Mouse (Mus musculus) small intestine, adult 2 months (tissue): ENCODE results near the gene Mfap1a. TPM values are rescaled to one million over a fixed set of nuclear protein-coding genes. Genes with fewer than 3 reads are reported as not detected.

Source experiments
- H3K27ac ChIP-seq: fragments of 200-500 bp; 2 replicates; pipeline ENCODE4 v1.5.1; 2012; ENCODE audit warnings: low read depth, low read length, control low read depth, inconsistent platforms; ENCODE audit not compliant: insufficient read depth
- H3K27me3 ChIP-seq: fragments of 200-500 bp; 2 replicates; pipeline ENCODE4 v1.6.1; 2012; ENCODE audit warnings: mild to moderate bottlenecking, moderate library complexity, low read length, inconsistent platforms; ENCODE audit not compliant: control insufficient read depth, insufficient read depth
- H3K36me3 ChIP-seq: fragments of 200-500 bp; 2 replicates; pipeline ENCODE4 v1.6.1; 2012; ENCODE audit warnings: mild to moderate bottlenecking, low read length, control low read depth, inconsistent platforms; ENCODE audit not compliant: control insufficient read depth, insufficient read depth
- H3K4me1 ChIP-seq: fragments of 200-500 bp; 2 replicates; pipeline ENCODE4 v1.6.1; 2012; ENCODE audit warnings: low read length, inconsistent platforms, mixed read lengths; ENCODE audit not compliant: control insufficient read depth, insufficient read depth, insufficient read length
- H3K4me3 ChIP-seq: fragments of 200-500 bp; 2 replicates; pipeline ENCODE4 v1.5.1; 2012; ENCODE audit warnings: low read depth, mild to moderate bottlenecking, control low read depth, inconsistent platforms, low read length, moderate library complexity
- CTCF ChIP-seq: fragments of 200-500 bp; IDR thresholded peaks from 2 replicates; pipeline ENCODE4 v1.5.1; 2012; ENCODE audit warnings: low read depth, mild to moderate bottlenecking, control low read depth, inconsistent platforms, low read length, moderate library complexity, mixed read lengths; ENCODE audit not compliant: insufficient replicate concordance, insufficient read length; ENCODE audit errors: extremely low read depth
- POLR2A ChIP-seq: fragments of 200-500 bp; IDR thresholded peaks from 2 replicates; pipeline ENCODE4 v1.6.1; 2012; ENCODE audit warnings: low read depth, mild to moderate bottlenecking, control low read depth, inconsistent platforms, low read length, moderate library complexity
- WGBS: fragments of 180-500 bp; shearing (Covaris S2); methylation state at CpG from one replicate; pipeline ENCODE4 v1.1.7; 2018; 5-methylcytosine and 5-hydroxymethylcytosine counted together
- polyA plus RNA-seq: library from polyadenylated mRNA; depleted of rRNA; stranded (reverse); fragments of >200 nt; gene quantifications from 2 replicates; pipeline ENCODE4 v1.2.3, GENCODE M21; 2012

Gene Mfap1a
- polyA plus RNA-seq, 1 experiment = 0.63 TPM

- Histone ChIP-seq H3K27me3 (no peaks in the 10 kb centered on the region), H3K36me3 (peaks cover 8% of the 10 kb centered on the region; the same call in 1 of the 2 replicates), H3K4me1 (no peaks in the 10 kb centered on the region), H3K4me3 (no peak overlapping the region), H3K27ac (no peak overlapping the region)
- 55% methylated on average over 2 of the region's 2 CpGs for WGBS
- TF ChIP-seq POLR2A = no peak
- TF ChIP-seq CTCF = no peak
Measured at GRCm38 (mm10) chr2:121460071-121460470, 46.4 kb downstream of the Mfap1a start.

GRCm38 (mm10) chr2:121456692-121457642 lies 49.5 kb downstream of the Mfap1a start, which contains the start of gene Serinc4:
TSS of gene Serinc4 (minus strand) at chr2:121456781.
- Histone ChIP-seq H3K4me1 (0 out of 2 replicates have a peak, but pooled peaks cover 3% of the 10 kb centered on the region), H3K27me3 (no peaks in the 10 kb centered on the region), H3K36me3 (peaks cover 25% of the 10 kb centered on the region), H3K4me3 (peak within 1 kb of the TSS; percentile 92), H3K27ac (peak within 1 kb of the TSS; percentile 74)
- WGBS = 1% methylated on average over 41 of the region's 41 CpGs
- TF ChIP-seq POLR2A (peak; percentile 76; the same call in 1 of the 2 replicates), CTCF (no peak)

- Histone ChIP-seq H3K27me3 (no peaks in the 10 kb centered on the region), H3K36me3 (peaks cover 32% of the 10 kb centered on the region), H3K4me3 (no peak overlapping the region), H3K4me1 (peaks cover 8% of the 10 kb centered on the region; the same call in 1 of the 2 replicates), H3K27ac (no peak overlapping the region)
- TF ChIP-seq CTCF = no peak
- TF ChIP-seq POLR2A = no peak
- WGBS = 68% methylated on average over 5 of the region's 5 CpGs
Measured at GRCm38 (mm10) chr2:121455534-121455933, 50.9 kb downstream of the Mfap1a start.

GRCm38 (mm10) chr2:121453917-121454316 lies 52.5 kb downstream of the Mfap1a start:
- Histone ChIP-seq H3K4me1 (peaks cover 8% of the 10 kb centered on the region; the same call in 1 of the 2 replicates), H3K27me3 (no peaks in the 10 kb centered on the region), H3K4me3 (no peak overlapping the region), H3K27ac (no peak overlapping the region), H3K36me3 (peaks cover 31% of the 10 kb centered on the region)
- WGBS = 91% methylated on average over 6 of the region's 6 CpGs
- TF ChIP-seq CTCF = no peak
- no peak for TF ChIP-seq POLR2A

GRCm38 (mm10) chr2:121452990-121453389 lies 53.5 kb downstream of the Mfap1a start, which contains the start of gene Hypk:
TSS of gene Hypk (plus strand) at chr2:121453290.
- peaks cover 26% of the 10 kb centered on the region for H3K36me3 ChIP-seq
- no peaks in the 10 kb centered on the region for H3K27me3 ChIP-seq
- 63% methylated on average over 4 of the region's 4 CpGs for WGBS
- no peak within 1 kb of the TSS for H3K27ac ChIP-seq
- peaks cover 8% of the 10 kb centered on the region; the same call in 1 of the 2 replicates for H3K4me1 ChIP-seq
- TF ChIP-seq CTCF (no peak), POLR2A (no peak)
- H3K4me3 ChIP-seq = no peak within 1 kb of the TSS

GRCm38 (mm10) chr2:121452361-121452760 lies 54.1 kb downstream of the Mfap1a start:
- WGBS = 77% methylated on average over 4 of the region's 4 CpGs

GRCm38 (mm10) chr2:121450093-121450492 lies 56.4 kb downstream of the Mfap1a start:
- 1% methylated on average over 7 of the region's 7 CpGs for WGBS
- TF ChIP-seq CTCF (no peak), POLR2A (no peak; the same call in 1 of the 2 replicates)
- peaks cover 26% of the 10 kb centered on the region for H3K36me3 ChIP-seq
- H3K4me3 ChIP-seq = peak overlapping the region; percentile 99
- peak overlapping the region; percentile 93 for H3K27ac ChIP-seq
- no peaks in the 10 kb centered on the region for H3K27me3 ChIP-seq
- H3K4me1 ChIP-seq = peaks cover 8% of the 10 kb centered on the region; the same call in 1 of the 2 replicates

More at GRCm38 (mm10) chr2:121452361-121452760, 54.1 kb downstream of the Mfap1a start:
- Histone ChIP-seq H3K27me3 (no peaks in the 10 kb centered on the region), H3K36me3 (peaks cover 26% of the 10 kb centered on the region), H3K27ac (no peak overlapping the region), H3K4me1 (peaks cover 8% of the 10 kb centered on the region; the same call in 1 of the 2 replicates), H3K4me3 (no peak overlapping the region)
- TF ChIP-seq POLR2A (no peak), CTCF (no peak)
